Mouse (Mus musculus) monocyte, adult 5-6 weeks (primary cell): ENCODE results near the gene Serpina3c. TPM values are rescaled to one million over a fixed set of nuclear protein-coding genes. Genes with fewer than 3 reads are reported as not detected.
"Not testable (repeated sequence)": the region's sequence is repeated elsewhere in the genome, so short reads cannot be mapped to it uniquely, and the experiment has no call there.

ENCODE experiments used
- ATAC-seq: fragments of 153-309, 156-312 bp; replicated peaks from 2 replicates; pipeline ENCODE4 v1.8.0; 2017; ENCODE audit warnings: mild to moderate bottlenecking; ENCODE audit not compliant: low TSS enrichment, insufficient number of reproducible peaks, severe bottlenecking, poor library complexity, low FRiP score
- total RNA-seq: library from RNA; stranded (forward); fragments of 200-1000, 200-491, 200-594 nt; gene quantifications from 3 replicates; pipeline ENCODE4 v1.2.3, GENCODE M21; 2017

Serpina3c gene
- total RNA-seq, 1 experiment from 2014 or later, result not detected

DNA sequence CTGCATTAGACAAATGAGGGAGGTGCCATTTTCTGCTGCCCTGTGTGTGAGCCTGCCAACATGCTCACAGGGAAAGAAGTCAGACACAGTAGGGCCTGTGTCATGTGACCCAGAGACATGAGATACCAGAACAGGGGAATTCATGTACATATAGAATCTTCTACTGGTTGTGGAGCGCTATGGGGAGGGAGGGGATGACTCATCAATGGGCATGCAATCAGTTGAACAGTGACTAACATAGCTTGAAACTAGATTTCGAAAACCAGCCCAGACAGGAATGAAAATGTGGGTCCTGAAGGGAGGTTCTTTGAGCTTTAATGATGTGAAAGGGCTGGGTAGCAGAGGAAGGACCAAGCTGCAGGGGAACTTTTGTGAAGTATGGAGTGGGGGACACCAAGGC is 29.7 kb downstream of the Serpina3c start:
- no peak for ATAC-seq

DNA sequence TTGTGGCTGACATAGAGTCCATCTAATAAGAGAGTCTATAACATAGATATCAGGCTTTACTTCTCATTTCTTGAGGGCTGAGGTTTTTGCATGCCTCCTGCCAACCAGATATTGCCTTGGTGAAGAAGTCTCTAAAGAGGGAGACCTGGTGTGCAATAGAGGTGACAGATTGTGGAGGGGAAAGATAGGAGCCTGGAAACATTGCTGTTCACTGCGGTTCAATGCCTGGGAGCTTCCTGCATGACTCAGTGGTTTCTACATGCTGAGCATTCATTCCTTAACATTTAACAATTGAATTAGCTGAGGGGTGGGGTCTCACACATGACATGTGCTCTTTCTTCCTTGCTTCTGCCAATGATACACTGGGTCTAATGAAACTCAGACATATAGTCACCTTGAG is 30.6 kb downstream of the Serpina3c start:
- ATAC-seq, result no peak

DNA sequence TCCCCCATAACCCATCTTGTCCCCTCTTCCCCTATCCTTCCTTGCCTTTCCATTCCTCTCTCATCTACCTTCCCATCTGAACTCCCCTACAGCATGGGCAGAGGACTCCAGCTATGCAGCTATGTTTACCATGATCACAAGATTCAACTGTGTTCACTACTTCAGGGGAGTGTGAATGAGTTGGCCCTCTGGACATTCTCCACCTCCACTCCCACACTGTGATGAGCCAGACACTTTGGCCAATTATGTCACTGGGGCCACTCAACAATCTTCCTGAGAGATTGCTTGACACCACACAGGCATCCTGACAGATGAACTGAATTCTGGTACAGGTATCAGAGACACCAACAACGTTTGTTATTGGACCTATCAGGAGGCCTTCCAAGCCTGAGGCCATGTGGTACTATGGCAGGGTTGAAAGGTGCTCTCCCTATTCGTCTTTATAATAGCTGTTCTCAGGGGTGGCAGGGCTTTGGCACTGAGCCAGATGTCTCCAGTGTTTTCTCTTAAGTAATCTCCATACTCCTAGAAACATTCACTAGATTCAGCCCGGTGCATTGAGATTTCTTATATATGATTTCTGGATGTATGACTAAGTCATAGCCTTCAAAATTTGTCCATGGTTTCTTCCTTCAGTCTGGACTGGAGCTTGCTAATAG is 38.6 kb downstream of the Serpina3c start:
- no peak for ATAC-seq

DNA sequence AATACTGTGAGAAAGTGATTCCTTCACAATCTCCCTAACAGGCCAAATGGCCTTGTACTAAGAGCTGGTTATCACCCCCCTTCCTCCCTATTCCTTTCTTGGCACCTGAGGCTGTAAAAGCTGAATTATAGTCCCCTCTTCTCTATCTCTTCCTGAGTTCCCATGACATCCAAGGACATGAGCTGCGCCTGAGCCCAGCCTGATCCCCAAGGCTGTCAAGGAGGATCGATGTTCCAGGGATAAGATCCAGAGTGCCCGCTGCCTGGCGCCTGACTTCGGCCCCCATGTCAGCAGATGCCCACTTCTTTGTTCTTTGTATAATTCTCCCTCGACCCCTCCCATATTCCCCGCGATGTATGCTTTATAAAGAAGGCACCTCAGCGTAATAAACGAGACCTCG is 41.3 kb downstream of the Serpina3c start, which contains the start of gene Serpina3a:
Gene Serpina3a (plus strand): TSS at position 392 of the 400 bp plus-strand sequence.
- not testable (repeated sequence) for ATAC-seq

DNA sequence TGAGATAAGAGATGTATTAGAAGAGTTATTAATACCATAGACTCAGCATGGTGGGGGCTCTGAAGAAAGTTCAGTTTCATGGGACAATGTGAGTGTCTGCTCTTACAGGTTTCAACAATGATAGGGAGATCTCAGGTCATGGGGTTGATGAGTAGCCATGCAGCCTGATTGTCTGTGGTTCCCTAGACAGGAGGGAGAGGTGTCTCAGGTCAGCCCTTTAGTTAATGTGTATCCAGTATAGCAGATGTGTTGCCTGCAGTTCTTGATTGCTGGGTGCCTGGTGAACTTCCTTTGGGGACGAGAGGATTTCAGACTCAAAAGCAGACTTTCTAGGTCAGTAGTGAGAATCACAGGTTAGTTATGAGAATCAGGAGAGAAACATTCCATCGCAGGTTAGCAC is 45.2 kb downstream of the Serpina3c start:
- no peak for ATAC-seq

DNA sequence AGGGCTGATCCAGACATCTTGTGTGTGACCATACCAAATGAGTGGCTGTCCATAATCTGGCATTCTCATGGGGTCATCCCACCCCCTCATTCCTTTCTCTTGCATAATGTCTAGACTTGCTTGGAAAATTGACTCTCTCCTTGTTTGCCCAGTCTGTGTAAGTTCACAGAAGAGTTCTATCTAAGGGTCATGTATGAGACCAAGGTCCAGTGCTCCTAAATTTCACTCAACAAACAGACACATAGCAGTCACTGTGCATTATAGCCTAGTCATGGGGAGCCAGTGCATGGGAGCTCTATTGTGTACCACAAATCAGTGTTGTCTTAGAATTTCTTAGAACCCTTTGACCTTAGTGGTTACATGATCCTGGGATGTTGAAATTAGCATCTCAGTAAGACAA is 46.8 kb downstream of the Serpina3c start:
- no peak for ATAC-seq

DNA sequence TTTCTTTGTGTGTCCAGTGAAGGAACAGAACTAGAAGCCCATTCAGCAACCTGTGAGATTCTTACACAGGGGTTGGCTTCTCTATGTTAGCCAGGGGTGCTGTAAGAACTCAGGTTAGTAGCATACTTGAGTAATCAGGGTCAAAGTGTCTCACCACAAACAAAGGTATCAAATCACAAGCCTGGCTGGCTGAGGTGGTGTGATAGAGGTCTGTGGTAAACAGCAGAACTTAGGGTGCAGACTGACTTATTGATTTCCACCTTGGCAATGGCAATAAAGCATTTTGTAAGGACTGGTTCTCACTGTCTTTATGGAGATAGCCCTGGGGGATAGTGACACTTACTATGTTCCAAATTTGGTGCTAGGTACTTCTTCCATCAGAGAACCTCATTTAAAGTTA is 47.8 kb downstream of the Serpina3c start:
- no peak for ATAC-seq

DNA sequence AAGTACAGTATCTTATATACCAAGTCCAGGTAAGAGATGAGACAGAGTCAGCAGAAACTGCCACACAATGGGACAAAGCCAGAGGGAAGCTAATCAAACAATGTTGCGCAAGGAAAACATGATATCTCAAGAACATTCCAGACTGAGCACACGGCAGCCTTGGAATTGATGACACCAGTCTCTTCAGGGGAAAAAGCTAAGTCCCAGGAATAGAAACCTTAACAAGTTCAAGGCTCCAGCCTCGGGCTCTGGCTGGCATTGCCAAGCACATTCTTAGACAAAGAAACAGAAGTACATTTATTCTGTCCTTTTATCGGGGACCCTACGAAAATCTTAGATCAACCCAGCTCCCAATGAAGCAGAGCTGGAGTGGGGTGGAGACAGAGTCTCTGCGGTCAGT is 52.9 kb downstream of the Serpina3c start, which contains the start of gene Serpina5:
Gene Serpina5 (plus strand): TSS at position 346 of the 400 bp plus-strand sequence.
- ATAC-seq, result no peak

Other genes starting within 250 kb of the Serpina3c start
- not detected in 3 replicates for gene Serpina1c, start 249.0 kb downstream of the Serpina3c start, total RNA-seq
- not detected in 3 replicates for gene Serpina1e, start 194.9 kb downstream of the Serpina3c start, total RNA-seq
- 0.48 to 1.6 TPM in 2 of 3 replicates, not detected in the other for gene Serpina11, start 163.9 kb downstream of the Serpina3c start, total RNA-seq
- gene Serpina9, start 140.1 kb downstream of the Serpina3c start, total RNA-seq, result not detected in 3 replicates
- gene Serpina12, start 109.4 kb downstream of the Serpina3c start, total RNA-seq, result not detected in 3 replicates
- gene Serpina5, start 52.8 kb downstream of the Serpina3c start, total RNA-seq, result not detected in 3 replicates
- gene Serpina3a, start 41.1 kb downstream of the Serpina3c start, total RNA-seq, result not detected in 3 replicates
- 0.19 TPM in 1 of 3 replicates, not detected in the others for gene Serpina3b, start 25.9 kb downstream of the Serpina3c start, total RNA-seq
- gene Serpina3f, start 60.7 kb upstream of the Serpina3c start, total RNA-seq, result 0.86 to 3.9 TPM (median 1.1 TPM) in 3 replicates
- gene Serpina3g, start 82.4 kb upstream of the Serpina3c start, total RNA-seq, result 37.7 to 97.9 TPM (median 42.7 TPM) in 3 replicates
- 0.49 TPM in 1 of 3 replicates, not detected in the others for gene Serpina3i, start 109.3 kb upstream of the Serpina3c start, total RNA-seq
- not detected in 3 replicates for gene Serpina3j, start 160.7 kb upstream of the Serpina3c start, total RNA-seq
- gene Serpina3k, start 184.6 kb upstream of the Serpina3c start, total RNA-seq, result not detected in 3 replicates
- not detected in 3 replicates for gene Serpina3m, start 184.6 kb upstream of the Serpina3c start, total RNA-seq